Comparison of ENCODE assay signal across 21 mouse cellular contexts in the genomic region with DNA sequence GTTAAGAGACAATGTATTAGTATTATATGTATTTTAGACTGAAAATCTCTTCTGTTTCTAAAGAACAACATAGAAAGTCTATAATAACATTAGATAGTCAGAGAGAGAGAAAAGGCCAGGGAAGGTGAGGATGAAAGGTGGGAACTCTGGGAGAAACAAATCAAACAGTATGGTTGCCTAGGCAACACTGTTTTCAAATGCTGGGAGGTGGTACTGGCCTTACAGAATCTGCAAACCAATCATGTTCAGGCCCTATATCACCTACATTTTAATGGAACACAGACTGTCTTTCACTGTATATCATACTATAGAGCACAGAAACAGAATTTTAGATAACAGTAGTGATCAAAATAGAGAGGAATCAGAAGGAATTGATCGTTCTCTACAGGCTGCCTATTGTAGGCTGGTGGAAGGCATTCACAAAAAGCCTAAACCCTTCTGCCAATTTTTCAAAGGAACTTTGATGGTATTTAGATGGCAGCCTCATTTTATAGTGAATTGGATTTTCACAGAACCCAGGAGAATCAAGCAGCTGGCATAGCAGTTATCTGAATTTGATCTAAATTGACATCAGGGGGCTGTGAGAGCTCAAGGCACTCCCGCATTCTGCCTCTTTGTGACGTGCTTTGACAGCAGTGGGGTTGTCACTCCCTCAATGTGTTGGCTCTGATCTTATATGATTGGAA.
DNase-seq lines count a peak whose midpoint lies in the region; ATAC-seq and TF ChIP-seq lines count a peak whose summit lies in the region.
"Had no signal": no experiment of that assay in that cellular context is flagged by ENCODE, and none has a peak within 500 bp of the region (broad histone marks: within the 10 kb centered on the region; RNA-seq: fewer than 3 reads in every experiment).

No protein-coding gene starts in this region.

- no peak overlapping the region for H3K4me2 ChIP-seq in forebrain, postnatal 0 days (ENCODE audit: low read depth)
- no peak overlapping the region for H3K4me2 ChIP-seq in hindbrain, postnatal 0 days (ENCODE audit: low read depth, low read length)
- no peak overlapping the region for H3K4me2 ChIP-seq in neural tube, embryonic 13.5 days
- H3K4me2 ChIP-seq: heart, embryonic 15.5 days; stomach, embryonic 15.5 days had no signal

- H3K9ac ChIP-seq in forebrain, postnatal 0 days, result no peak overlapping the region
- H3K9ac ChIP-seq in hindbrain, postnatal 0 days (replicated peaks; ENCODE audit: low read length), result no peak overlapping the region
- H3K9ac ChIP-seq in neural tube, embryonic 13.5 days, result no peak overlapping the region
- H3K9ac ChIP-seq: heart, embryonic 15.5 days; liver, embryonic 14.5 days; stomach, embryonic 15.5 days had no signal

- H3K36me3 ChIP-seq in forebrain, postnatal 0 days (ENCODE audit: insufficient read depth), result no peaks in the 10 kb centered on the region
- H3K36me3 ChIP-seq in hindbrain, postnatal 0 days (ENCODE audit: insufficient read depth, low read length), result no peaks in the 10 kb centered on the region
- H3K36me3 ChIP-seq in neural tube, embryonic 13.5 days, result no peaks in the 10 kb centered on the region
- H3K36me3 ChIP-seq: heart, embryonic 15.5 days; stomach, embryonic 15.5 days had no signal

- TF ChIP-seq CTCF in forebrain, postnatal 0 days (IDR thresholded peaks at IDR 0.05; ENCODE audit: low read depth), result no peak
- TF ChIP-seq CTCF in hindbrain, postnatal 0 days (IDR thresholded peaks at IDR 0.05; ENCODE audit: low read depth), result no peak

- no peak overlapping the region for H3K4me3 ChIP-seq in forebrain, postnatal 0 days (ENCODE audit: low read depth, low read length)
- H3K4me3 ChIP-seq in hindbrain, postnatal 0 days (ENCODE audit: low read length), result no peak overlapping the region
- no peak overlapping the region for H3K4me3 ChIP-seq in neural tube, embryonic 13.5 days
- H3K4me3 ChIP-seq: heart, embryonic 15.5 days; stomach, embryonic 15.5 days had no signal

- no peak for DNase-seq in frontal cortex, postnatal 25 days (ENCODE audit: low spot score in 2 of 2)
- peak; percentile 63 for DNase-seq in forebrain, postnatal 0 days
- no peak for DNase-seq in hindbrain, postnatal 0 days (ENCODE audit: low spot score)
- no peak for DNase-seq in left cerebral cortex, postnatal 14 days (ENCODE audit: low spot score in 2 of 2)
- no peak for DNase-seq in kidney, adult 8-10 months
- DNase-seq in kidney, adult 11 months, result no peak
- DNase-seq: adrenal gland, adult 8-10 months; cerebellum, adult 11 months; cerebellum, postnatal 25 days; gastrocnemius, postnatal 25 days; right cerebral cortex, postnatal 25 days; thymus, adult 18-20 months had no signal

- peaks cover 8% of the 10 kb centered on the region for H3K4me1 ChIP-seq in forebrain, postnatal 0 days (ENCODE audit: insufficient read depth)
- no peaks in the 10 kb centered on the region for H3K4me1 ChIP-seq in hindbrain, postnatal 0 days (ENCODE audit: insufficient read depth, low read length)
- peaks cover 27% of the 10 kb centered on the region for H3K4me1 ChIP-seq in neural tube, embryonic 13.5 days (replicated peaks)
- H3K4me1 ChIP-seq: heart, embryonic 15.5 days; stomach, embryonic 15.5 days had no signal

- H3K9me3 ChIP-seq in forebrain, postnatal 0 days (ENCODE audit: low read length), result no peaks in the 10 kb centered on the region
- H3K9me3 ChIP-seq in hindbrain, postnatal 0 days (ENCODE audit: low read length), result no peaks in the 10 kb centered on the region
- H3K9me3 ChIP-seq in neural tube, embryonic 13.5 days, result no peaks in the 10 kb centered on the region
- H3K9me3 ChIP-seq: heart, embryonic 15.5 days; stomach, embryonic 15.5 days had no signal

- WGBS in forebrain, postnatal 0 days, result 18% methylated on average over 3 of the region's 3 CpGs
- 34% methylated on average over 3 of the region's 3 CpGs for WGBS in hindbrain, postnatal 0 days
- 47% methylated on average over 3 of the region's 3 CpGs for WGBS in neural tube, embryonic 13.5 days

- peak overlapping the region; percentile 68 for H3K27ac ChIP-seq in forebrain, postnatal 0 days (ENCODE audit: low read depth, low read length)
- peak overlapping the region; percentile 21; the same call in 1 of the 2 replicates for H3K27ac ChIP-seq in hindbrain, postnatal 0 days
- peak overlapping the region; percentile 65 for H3K27ac ChIP-seq in neural tube, embryonic 13.5 days (replicated peaks)
- H3K27ac ChIP-seq: heart, embryonic 15.5 days; kidney, postnatal 0 days; liver, embryonic 14.5 days; macrophage; stomach, embryonic 15.5 days had no signal

- intact Hi-C loops in left cerebral cortex, postnatal 14 days (cut with DNase I), result no loop called here

- ATAC-seq in frontal cortex, adult (ENCODE audit: low TSS enrichment), result peak; percentile 50
- peak; percentile 93 for ATAC-seq in forebrain, postnatal 0 days
- peak; percentile 51; the same call in 1 of the 2 replicates for ATAC-seq in hindbrain, postnatal 0 days
- ATAC-seq in neural tube, embryonic 13.5 days (ENCODE audit: low read depth), result peak; percentile 52
- ATAC-seq: intestine, postnatal 0 days; Patski had no signal

- no peaks in the 10 kb centered on the region for H3K27me3 ChIP-seq in forebrain, postnatal 0 days (ENCODE audit: insufficient read depth, low read length)
- H3K27me3 ChIP-seq in hindbrain, postnatal 0 days (ENCODE audit: insufficient read depth, low read length), result no peaks in the 10 kb centered on the region
- no peaks in the 10 kb centered on the region for H3K27me3 ChIP-seq in neural tube, embryonic 13.5 days
- H3K27me3 ChIP-seq: heart, embryonic 15.5 days; Patski; stomach, embryonic 15.5 days had no signal
